Mouse (Mus musculus): ENCODE measurements around the gene Dnajc5g. TPM values are rescaled to one million over a fixed set of nuclear protein-coding genes. Genes with fewer than 3 reads are reported as not detected.
A peak's percentile ranks its signal among the peaks of the same experiment; 100 is the strongest.

The Dnajc5g gene
- polyA plus RNA-seq (2016; fragmentation: Nextera tagmentation; extraction: Ambion mirVana), result not detected in 2 replicates

- H3K9me3 ChIP-seq (replicated peaks), result no peaks in the 10 kb centered on the region
- no peaks in the 10 kb centered on the region for H3K4me1 ChIP-seq
- whole genome bisulfite sequencing (ENCODE audit: insufficient replicate concordance), result 62% methylated on average over 9 of the region's 9 CpGs
- ATAC-seq, result no peak
- H3K4me2 ChIP-seq, result no peak within 1 kb of the TSS
- H3K27me3 ChIP-seq (replicated peaks), result peaks cover 30% of the 10 kb centered on the region
- H3K27ac ChIP-seq, result no peak within 1 kb of the TSS
- no peaks in the 10 kb centered on the region for H3K36me3 ChIP-seq
- H3K9ac ChIP-seq, result no peak within 1 kb of the TSS
- no peak within 1 kb of the TSS for H3K4me3 ChIP-seq
Observed at GRCm38 (mm10) chr5:31105814-31106335, at the start of gene Dnajc5g. Dnajc5g (plus strand) TSS chr5:31106285.

- no peak for ATAC-seq
- Histone ChIP-seq H3K27me3 (replicated peaks) (no peaks in the 10 kb centered on the region), H3K36me3 (peaks cover 98% of the 10 kb centered on the region), H3K4me2 (no peak overlapping the region), H3K4me1 (no peaks in the 10 kb centered on the region), H3K4me3 (no peak overlapping the region), H3K27ac (no peak overlapping the region), H3K9me3 (replicated peaks) (no peaks in the 10 kb centered on the region), H3K9ac (no peak overlapping the region)
- 82% methylated on average over 3 of the region's 3 CpGs for WGBS (ENCODE audit: insufficient replicate concordance)
Observed at GRCm38 (mm10) chr5:31069810-31070209, 36.3 kb upstream of the Dnajc5g start.

- WGBS (ENCODE audit: insufficient replicate concordance), result 68% methylated on average over 2 of the region's 2 CpGs
- no peak overlapping the region for H3K9ac ChIP-seq
- H3K27me3 ChIP-seq (replicated peaks), result no peaks in the 10 kb centered on the region
- no peak for ATAC-seq
- H3K4me3 ChIP-seq, result no peak overlapping the region
- H3K4me1 ChIP-seq, result no peaks in the 10 kb centered on the region
- H3K27ac ChIP-seq, result no peak overlapping the region
- H3K36me3 ChIP-seq, result peaks cover 100% of the 10 kb centered on the region
- no peak overlapping the region for H3K4me2 ChIP-seq
- H3K9me3 ChIP-seq (replicated peaks), result no peaks in the 10 kb centered on the region
Observed at GRCm38 (mm10) chr5:31071059-31071458, 35.0 kb upstream of the Dnajc5g start.

- Histone ChIP-seq H3K27ac (no peak overlapping the region), H3K9ac (no peak overlapping the region), H3K27me3 (replicated peaks) (no peaks in the 10 kb centered on the region), H3K4me3 (no peak overlapping the region), H3K9me3 (replicated peaks) (no peaks in the 10 kb centered on the region), H3K36me3 (peaks cover 100% of the 10 kb centered on the region), H3K4me1 (no peaks in the 10 kb centered on the region), H3K4me2 (no peak overlapping the region)
- 80% methylated on average over 11 of the region's 11 CpGs for WGBS (ENCODE audit: insufficient replicate concordance)
- no peak for ATAC-seq
Observed at GRCm38 (mm10) chr5:31071821-31072220, 34.3 kb upstream of the Dnajc5g start.

- no peak overlapping the region for H3K9ac ChIP-seq
- no peak overlapping the region for H3K4me2 ChIP-seq
- H3K36me3 ChIP-seq, result peaks cover 100% of the 10 kb centered on the region
- H3K4me3 ChIP-seq, result no peak overlapping the region
- 85% methylated on average over 12 of the region's 12 CpGs for WGBS (ENCODE audit: insufficient replicate concordance)
- no peaks in the 10 kb centered on the region for H3K4me1 ChIP-seq
- no peaks in the 10 kb centered on the region for H3K27me3 ChIP-seq (replicated peaks)
- no peak for ATAC-seq
- H3K27ac ChIP-seq, result no peak overlapping the region
- H3K9me3 ChIP-seq (replicated peaks), result no peaks in the 10 kb centered on the region
Observed at GRCm38 (mm10) chr5:31073176-31073575, 32.9 kb upstream of the Dnajc5g start.

- no peak overlapping the region for H3K9ac ChIP-seq
- no peak overlapping the region for H3K4me3 ChIP-seq
- H3K27me3 ChIP-seq (replicated peaks), result no peaks in the 10 kb centered on the region
- H3K9me3 ChIP-seq (replicated peaks), result no peaks in the 10 kb centered on the region
- H3K4me1 ChIP-seq, result no peaks in the 10 kb centered on the region
- no peak overlapping the region for H3K4me2 ChIP-seq
- H3K36me3 ChIP-seq, result peaks cover 79% of the 10 kb centered on the region
- WGBS (ENCODE audit: insufficient replicate concordance), result 80% methylated on average over 13 of the region's 13 CpGs
- ATAC-seq, result no peak
- H3K27ac ChIP-seq, result no peak overlapping the region
Observed at GRCm38 (mm10) chr5:31076346-31076745, 29.7 kb upstream of the Dnajc5g start.

GRCm38 (mm10) chr5:31080059-31080794 lies 25.9 kb upstream of the Dnajc5g start:
- Histone ChIP-seq H3K9ac (no peak overlapping the region), H3K4me1 (peaks cover 13% of the 10 kb centered on the region), H3K9me3 (replicated peaks) (no peaks in the 10 kb centered on the region), H3K4me2 (no peak overlapping the region), H3K27me3 (replicated peaks) (peaks cover 22% of the 10 kb centered on the region), H3K4me3 (no peak overlapping the region), H3K36me3 (peaks cover 41% of the 10 kb centered on the region), H3K27ac (no peak overlapping the region)
- 71% methylated on average over 13 of the region's 13 CpGs for WGBS (ENCODE audit: insufficient replicate concordance)
- no peak for ATAC-seq

GRCm38 (mm10) chr5:31080795-31081164 lies 25.3 kb upstream of the Dnajc5g start:
- Histone ChIP-seq H3K4me1 (peaks cover 13% of the 10 kb centered on the region), H3K36me3 (peaks cover 35% of the 10 kb centered on the region), H3K9ac (no peak overlapping the region), H3K4me2 (no peak overlapping the region), H3K9me3 (replicated peaks) (no peaks in the 10 kb centered on the region), H3K4me3 (no peak overlapping the region), H3K27ac (no peak overlapping the region), H3K27me3 (replicated peaks) (peaks cover 27% of the 10 kb centered on the region)
- 61% methylated on average over 3 of the region's 3 CpGs for WGBS (ENCODE audit: insufficient replicate concordance)
- ATAC-seq, result no peak

GRCm38 (mm10) chr5:31081386-31081785 lies 24.7 kb upstream of the Dnajc5g start:
- WGBS (ENCODE audit: insufficient replicate concordance), result 58% methylated on average over 3 of the region's 3 CpGs
- Histone ChIP-seq H3K9ac (no peak overlapping the region), H3K9me3 (replicated peaks) (no peaks in the 10 kb centered on the region), H3K4me1 (peaks cover 13% of the 10 kb centered on the region), H3K27me3 (replicated peaks) (peaks cover 33% of the 10 kb centered on the region), H3K4me3 (no peak overlapping the region), H3K27ac (no peak overlapping the region), H3K36me3 (peaks cover 29% of the 10 kb centered on the region), H3K4me2 (no peak overlapping the region)
- ATAC-seq, result no peak

- peak; percentile 38; the same call in 1 of the 2 replicates for ATAC-seq
- WGBS (ENCODE audit: insufficient replicate concordance), result 16% methylated on average over 5 of the region's 5 CpGs
- no peak overlapping the region for H3K27ac ChIP-seq
Observed at GRCm38 (mm10) chr5:31082355-31082754, 23.7 kb upstream of the Dnajc5g start.

GRCm38 (mm10) chr5:31082935-31083625 lies 23.0 kb upstream of the Dnajc5g start:
- H3K4me2 ChIP-seq, result peak overlapping the region; percentile 46
- H3K4me1 ChIP-seq, result peaks cover 13% of the 10 kb centered on the region
- no peak overlapping the region for H3K4me3 ChIP-seq
- H3K27ac ChIP-seq, result no peak overlapping the region
- WGBS (ENCODE audit: insufficient replicate concordance), result 6% methylated on average over 12 of the region's 12 CpGs
- H3K36me3 ChIP-seq, result peaks cover 12% of the 10 kb centered on the region
- H3K9ac ChIP-seq, result no peak overlapping the region
- peaks cover 49% of the 10 kb centered on the region for H3K27me3 ChIP-seq (replicated peaks)
- ATAC-seq, result no peak
- no peaks in the 10 kb centered on the region for H3K9me3 ChIP-seq (replicated peaks)

More at GRCm38 (mm10) chr5:31082355-31082754, 23.7 kb upstream of the Dnajc5g start:
- H3K4me1 ChIP-seq, result peaks cover 13% of the 10 kb centered on the region
- no peak overlapping the region for H3K9ac ChIP-seq
- H3K9me3 ChIP-seq (replicated peaks), result no peaks in the 10 kb centered on the region
- H3K36me3 ChIP-seq, result peaks cover 19% of the 10 kb centered on the region
- no peak overlapping the region for H3K4me3 ChIP-seq
- peak overlapping the region; percentile 46 for H3K4me2 ChIP-seq
- peaks cover 42% of the 10 kb centered on the region for H3K27me3 ChIP-seq (replicated peaks)

- H3K27me3 ChIP-seq (replicated peaks), result peaks cover 57% of the 10 kb centered on the region
- ATAC-seq, result no peak
- H3K9me3 ChIP-seq (replicated peaks), result no peaks in the 10 kb centered on the region
- H3K9ac ChIP-seq, result no peak overlapping the region; the same call in 1 of the 2 replicates
- H3K4me3 ChIP-seq, result no peak overlapping the region
- H3K4me2 ChIP-seq, result no peak overlapping the region
- H3K36me3 ChIP-seq, result peaks cover 3% of the 10 kb centered on the region
- H3K4me1 ChIP-seq, result peaks cover 13% of the 10 kb centered on the region
- no peak overlapping the region for H3K27ac ChIP-seq
- 32% methylated on average over 8 of the region's 8 CpGs for WGBS (ENCODE audit: insufficient replicate concordance)
Observed at GRCm38 (mm10) chr5:31083949-31084348, 22.1 kb upstream of the Dnajc5g start.

Measured in liver, embryonic 12.5 days (tissue).